Mouse (Mus musculus): Measurements from ENCODE around the gene Cflar.

GRCm38 (mm10) chr1:58794705-58795104 lies 83.4 kb downstream of the Cflar start:
- no peak for TF ChIP-seq CTCF (IDR thresholded peaks at IDR 0.05; ENCODE audit: low read depth)
- TF ChIP-seq EP300 (IDR thresholded peaks at IDR 0.05; ENCODE audit: low read depth) = no peak
